Mouse (Mus musculus) myocyte (in vitro differentiated cells): ENCODE results near the gene Antxr1. TPM values are rescaled to one million over a fixed set of nuclear protein-coding genes. Genes with fewer than 3 reads are reported as not detected.

Experiments
- H3K27me3 ChIP-seq: one replicate; pipeline ENCODE4 v1.6.1; 2011; ENCODE audit not compliant: control insufficient read depth, insufficient read depth, insufficient read length
- H3K36me3 ChIP-seq: one replicate; pipeline ENCODE4 v1.6.1; 2011; ENCODE audit not compliant: control insufficient read depth, insufficient read depth
- H3K4me2 ChIP-seq: one replicate; pipeline ENCODE4 v1.6.1; 2011; ENCODE audit warnings: low read depth, control low read depth
- H3K4me3 ChIP-seq: one replicate; pipeline ENCODE4 v1.5.1; 2011; ENCODE audit warnings: mild to moderate bottlenecking, control low read depth, moderate library complexity
- H3K79me2 ChIP-seq: one replicate; pipeline ENCODE4 v1.6.1; 2011; ENCODE audit not compliant: control insufficient read depth, insufficient read depth
- H3ac ChIP-seq: one replicate; pipeline ENCODE4 v1.6.1; 2011; ENCODE audit not compliant: control insufficient read depth, insufficient read length
- CEBPB ChIP-seq: IDR thresholded peaks from 2 replicates; pipeline ENCODE4 v1.6.1; 2011; ENCODE audit warnings: mild to moderate bottlenecking, moderate library complexity; ENCODE audit not compliant: poor library complexity, insufficient read depth, severe bottlenecking
- E2F4 ChIP-seq: IDR thresholded peaks from one replicate; pipeline ENCODE4 v1.6.1; 2011; ENCODE audit warnings: mild to moderate bottlenecking, control low read depth, moderate library complexity; ENCODE audit not compliant: insufficient read depth
- MAX ChIP-seq: IDR thresholded peaks from one replicate; pipeline ENCODE4 v1.6.1; 2011; ENCODE audit warnings: low read depth, mild to moderate bottlenecking, control low read depth
- MYOD1 ChIP-seq, 3 experiments: IDR thresholded peaks; one replicate each; pipeline ENCODE4 v1.6.1; 2011; ENCODE audit warnings: control low read depth in 2 of 3, low read depth in 2 of 3, mild to moderate bottlenecking in 2 of 3, moderate library complexity in 1 of 3; ENCODE audit not compliant: insufficient read length in 2 of 3, control insufficient read depth in 1 of 3
- MYOG ChIP-seq, 3 experiments: IDR thresholded peaks; one replicate each; pipeline ENCODE4 v1.6.1; 2011; ENCODE audit warnings: control low read depth in 2 of 3, low read depth in 2 of 3, mild to moderate bottlenecking in 2 of 3; ENCODE audit not compliant: insufficient read length in 2 of 3, control insufficient read depth in 1 of 3, insufficient read depth in 1 of 3
- POLR2A ChIP-seq: IDR thresholded peaks from one replicate; pipeline ENCODE4 v1.6.1; 2011; ENCODE audit warnings: low read depth, mild to moderate bottlenecking, control low read depth, moderate library complexity; ENCODE audit not compliant: insufficient read length
- POLR2AphosphoS2 ChIP-seq: IDR thresholded peaks from one replicate; pipeline ENCODE4 v1.6.1; 2011; ENCODE audit warnings: low read depth, control low read depth; ENCODE audit not compliant: insufficient read length
- REST ChIP-seq: IDR thresholded peaks from one replicate; pipeline ENCODE4 v1.6.1; 2011; ENCODE audit warnings: mild to moderate bottlenecking, control low read depth, moderate library complexity; ENCODE audit not compliant: insufficient read depth, insufficient read length
- SRF ChIP-seq: IDR thresholded peaks from one replicate; pipeline ENCODE4 v1.6.1; 2011; ENCODE audit warnings: low read depth; ENCODE audit not compliant: control insufficient read depth, insufficient read length
- TCF12 ChIP-seq: IDR thresholded peaks from one replicate; pipeline ENCODE4 v1.6.1; 2011; ENCODE audit warnings: mild to moderate bottlenecking, control low read depth; ENCODE audit not compliant: poor library complexity, insufficient read depth, severe bottlenecking
- TCF3 ChIP-seq: IDR thresholded peaks from one replicate; pipeline ENCODE4 v1.6.1; 2011; ENCODE audit warnings: low read depth, control low read depth; ENCODE audit not compliant: insufficient read length
- USF1 ChIP-seq: IDR thresholded peaks from one replicate; pipeline ENCODE4 v1.6.1; 2011; ENCODE audit warnings: low read depth, mild to moderate bottlenecking, control low read depth, moderate library complexity
- polyA plus RNA-seq: library from polyadenylated mRNA; unstranded; fragments of >200 nt; fragmentation: generic; extraction: Trizol; gene quantifications from one replicate; pipeline ENCODE4 v1.2.1, GENCODE M21; 2012; ENCODE audit warnings: missing spikeins

Antxr1 gene
- polyA plus RNA-seq, 1 experiment = 8.6 TPM

DNA sequence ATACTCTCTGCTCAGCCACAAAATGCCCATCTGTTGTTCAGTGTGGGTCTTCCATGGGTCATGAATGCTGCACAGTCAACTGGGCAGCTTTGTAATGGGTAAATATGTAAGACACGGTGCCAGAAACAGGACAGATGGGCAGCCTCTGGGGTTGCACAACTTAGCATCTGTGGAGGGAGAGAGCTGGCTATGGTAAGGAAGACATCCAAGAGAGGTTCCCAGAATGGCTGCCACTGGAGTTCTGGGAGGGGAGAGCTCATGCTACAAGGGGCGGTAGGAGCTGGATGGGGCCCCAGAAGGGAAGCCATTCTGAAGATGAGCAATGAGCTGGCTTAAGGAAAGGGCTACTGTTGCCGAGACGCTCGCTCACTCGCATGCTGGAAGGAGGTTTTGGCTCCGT is 58.7 kb downstream of the Antxr1 start:
- no peak overlapping the region for H3K4me3 ChIP-seq
- no peak for TF ChIP-seq MYOG (IDR thresholded peaks at IDR 0.05; ENCODE audit: control insufficient read depth in 1 of 3, insufficient read depth in 1 of 3, insufficient read length in 2 of 3, low read depth in 2 of 3)
- no peak for TF ChIP-seq POLR2AphosphoS2
- TF ChIP-seq CEBPB = 0 out of 2 replicates have a peak, but pooled peaks have one; percentile 18
- no peaks in the 10 kb centered on the region for H3K36me3 ChIP-seq

GRCm38 (mm10) chr6:87274779-87275178 is 60.8 kb downstream of the Antxr1 start:
- no peaks in the 10 kb centered on the region for H3K79me2 ChIP-seq
- H3K36me3 ChIP-seq = no peaks in the 10 kb centered on the region
- H3K4me3 ChIP-seq = no peak overlapping the region
- H3K4me2 ChIP-seq = no peak overlapping the region
- no peak overlapping the region for H3ac ChIP-seq
- H3K27me3 ChIP-seq = no peaks in the 10 kb centered on the region
- no peak for TF ChIP-seq CEBPB
- no peak for TF ChIP-seq E2F4
- no peak for TF ChIP-seq SRF
- TF ChIP-seq TCF3 = no peak
- no peak for TF ChIP-seq TCF12
- TF ChIP-seq MAX = no peak
- TF ChIP-seq REST = no peak
- no peak for TF ChIP-seq POLR2AphosphoS2
- no peak for TF ChIP-seq MYOG (IDR thresholded peaks at IDR 0.05; ENCODE audit: control insufficient read depth in 1 of 3, insufficient read depth in 1 of 3, insufficient read length in 2 of 3, low read depth in 2 of 3)
- TF ChIP-seq USF1 = no peak

More for the DNA sequence above, 58.7 kb downstream of the Antxr1 start:
- Histone ChIP-seq H3ac (no peak overlapping the region), H3K4me2 (no peak overlapping the region), H3K79me2 (no peaks in the 10 kb centered on the region), H3K27me3 (no peaks in the 10 kb centered on the region)

GRCm38 (mm10) chr6:87273791-87274190 is 61.8 kb downstream of the Antxr1 start:
- Histone ChIP-seq H3K79me2 (no peaks in the 10 kb centered on the region), H3K4me3 (no peak overlapping the region), H3ac (no peak overlapping the region), H3K36me3 (no peaks in the 10 kb centered on the region), H3K4me2 (no peak overlapping the region), H3K27me3 (no peaks in the 10 kb centered on the region)
- no peak for TF ChIP-seq TCF3
- no peak for TF ChIP-seq TCF12
- no peak for TF ChIP-seq USF1
- no peak for TF ChIP-seq MYOG (IDR thresholded peaks at IDR 0.05; ENCODE audit: control insufficient read depth in 1 of 3, insufficient read depth in 1 of 3, insufficient read length in 2 of 3, low read depth in 2 of 3)
- no peak for TF ChIP-seq CEBPB
- TF ChIP-seq MYOD1 (IDR thresholded peaks at IDR 0.05; ENCODE audit: control insufficient read depth in 1 of 3, insufficient read length in 2 of 3, low read depth in 2 of 3) = no peak
- no peak for TF ChIP-seq POLR2A
- TF ChIP-seq REST = no peak
- no peak for TF ChIP-seq SRF
- no peak for TF ChIP-seq POLR2AphosphoS2
- no peak for TF ChIP-seq MAX
- TF ChIP-seq E2F4 = no peak

GRCm38 (mm10) chr6:87273141-87273540 is 62.5 kb downstream of the Antxr1 start:
- Histone ChIP-seq H3K27me3 (no peaks in the 10 kb centered on the region), H3K4me3 (no peak overlapping the region), H3K79me2 (no peaks in the 10 kb centered on the region), H3K36me3 (peaks cover 5% of the 10 kb centered on the region), H3ac (no peak overlapping the region), H3K4me2 (no peak overlapping the region)
- TF ChIP-seq SRF (no peak), POLR2A (no peak), POLR2AphosphoS2 (no peak), CEBPB (no peak), TCF12 (no peak), E2F4 (no peak), MYOG (IDR thresholded peaks at IDR 0.05; ENCODE audit: control insufficient read depth in 1 of 3, insufficient read depth in 1 of 3, insufficient read length in 2 of 3, low read depth in 2 of 3) (no peak), REST (no peak), MYOD1 (IDR thresholded peaks at IDR 0.05; ENCODE audit: control insufficient read depth in 1 of 3, insufficient read length in 2 of 3, low read depth in 2 of 3) (no peak), USF1 (no peak), TCF3 (no peak), MAX (no peak)

- no peak for TF ChIP-seq E2F4
- TF ChIP-seq TCF12 = no peak
- no peak for TF ChIP-seq POLR2AphosphoS2
- no peak for TF ChIP-seq MYOG (IDR thresholded peaks at IDR 0.05; ENCODE audit: control insufficient read depth in 1 of 3, insufficient read depth in 1 of 3, insufficient read length in 2 of 3, low read depth in 2 of 3)
- H3K27me3 ChIP-seq = no peaks in the 10 kb centered on the region
- no peak overlapping the region for H3K4me3 ChIP-seq
- no peaks in the 10 kb centered on the region for H3K79me2 ChIP-seq
- H3K4me2 ChIP-seq = no peak overlapping the region
- no peak overlapping the region for H3ac ChIP-seq
- peaks cover 5% of the 10 kb centered on the region for H3K36me3 ChIP-seq
Observed at GRCm38 (mm10) chr6:87272202-87272601, 63.4 kb downstream of the Antxr1 start.
